Mouse (Mus musculus) c-Kit-positive CD71-positive TER-119-positive erythroid progenitor cells, embryonic 14.5 days (primary cell): Measurements from ENCODE around the gene Card6.

ENCODE experiments used
- DNase-seq: peaks from one replicate; pipeline ENCODE4 v3.0.0-alpha.2; 2013; ENCODE audit warnings: low spot score

Gene Card6

GRCm38 (mm10) chr15:5107686-5108654 lies at the start of gene Card6:
TSS of gene Card6 (minus strand) at chr15:5108539.
- no peak for DNase-seq

- no peak for DNase-seq
Measured at GRCm38 (mm10) chr15:5157386-5157785, 49.0 kb upstream of the Card6 start.

- DNase-seq: no peak
Measured at GRCm38 (mm10) chr15:5156355-5156754, 48.0 kb upstream of the Card6 start.

GRCm38 (mm10) chr15:5155093-5155492 lies 46.8 kb upstream of the Card6 start:
- DNase-seq: no peak

GRCm38 (mm10) chr15:5154621-5155020 lies 46.3 kb upstream of the Card6 start:
- DNase-seq: no peak

GRCm38 (mm10) chr15:5152171-5152570 lies 43.8 kb upstream of the Card6 start:
- no peak for DNase-seq

GRCm38 (mm10) chr15:5149187-5149586 lies 40.8 kb upstream of the Card6 start:
- DNase-seq: no peak

GRCm38 (mm10) chr15:5145196-5145945 lies 37.0 kb upstream of the Card6 start:
- DNase-seq: no peak

GRCm38 (mm10) chr15:5144021-5144778 lies 35.9 kb upstream of the Card6 start:
- peak; percentile 49 for DNase-seq

GRCm38 (mm10) chr15:5143361-5144020 lies 35.2 kb upstream of the Card6 start, which contains the start of gene Prkaa1:
TSS of gene Prkaa1 (plus strand) at chr15:5143861.
- DNase-seq: peak; percentile 57

GRCm38 (mm10) chr15:5142714-5143113 lies 34.4 kb upstream of the Card6 start:
- no peak for DNase-seq

- DNase-seq: peak; percentile 56
Measured at GRCm38 (mm10) chr15:5142047-5142446, 33.7 kb upstream of the Card6 start.

- DNase-seq: peak; percentile 79
Measured at GRCm38 (mm10) chr15:5140357-5140756, 32.0 kb upstream of the Card6 start.

- DNase-seq: peak; percentile 78
Measured at GRCm38 (mm10) chr15:5139863-5140262, 31.5 kb upstream of the Card6 start.

- DNase-seq: no peak
Measured at GRCm38 (mm10) chr15:5139366-5139765, 31.0 kb upstream of the Card6 start.

- DNase-seq: peak; percentile 68
Measured at GRCm38 (mm10) chr15:5138021-5138856, 29.9 kb upstream of the Card6 start.

GRCm38 (mm10) chr15:5134945-5135483 lies 26.7 kb upstream of the Card6 start:
- no peak for DNase-seq

GRCm38 (mm10) chr15:5134179-5134578 lies 25.8 kb upstream of the Card6 start:
- no peak for DNase-seq

- DNase-seq: no peak
Measured at GRCm38 (mm10) chr15:5133301-5133700, 25.0 kb upstream of the Card6 start.
